Mouse (Mus musculus) hindbrain, embryonic 16.5 days (tissue): ENCODE measurements at regions not wholly inside any gene's neighbourhood (a gene's known extent, or its start where the extent isn't known, plus 50 kb on each side); places are given as distances from the start of the nearest gene placed in this dataset.

ENCODE experiments used
- ATAC-seq: fragments of 200-750 bp; cut with Nextera tagmentation; 2 replicates; pipeline ENCODE4 v1.8.0; 2017; ENCODE audit warnings: moderate TSS enrichment, moderate library complexity
- H3K27ac ChIP-seq: fragments of 300-500 bp; sonication (generic); 2 replicates; pipeline ENCODE4 v1.5.1; 2014; ENCODE audit warnings: low read depth, mild to moderate bottlenecking, control low read depth, low read length, moderate library complexity
- H3K27me3 ChIP-seq: fragments of 300-500 bp; sonication (generic); replicated peaks from 2 replicates; pipeline ENCODE4 v1.6.1; 2014; ENCODE audit warnings: low read length; ENCODE audit not compliant: control insufficient read depth, insufficient read depth
- H3K36me3 ChIP-seq: fragments of 300-500 bp; sonication (generic); 2 replicates; pipeline ENCODE4 v1.6.1; 2014; ENCODE audit warnings: mild to moderate bottlenecking, low read length, moderate library complexity, mixed read lengths; ENCODE audit not compliant: control insufficient read depth, insufficient read depth
- H3K4me1 ChIP-seq: fragments of 300-500 bp; sonication (generic); 2 replicates; pipeline ENCODE4 v1.6.1; 2014; ENCODE audit warnings: low read depth, low read length; ENCODE audit not compliant: control insufficient read depth, insufficient read depth
- H3K4me2 ChIP-seq: fragments of 300-500 bp; sonication (generic); 2 replicates; pipeline ENCODE4 v1.6.1; 2014; ENCODE audit warnings: mild to moderate bottlenecking, low read length, control low read depth, moderate library complexity
- H3K4me3 ChIP-seq: fragments of 300-500 bp; sonication (generic); 2 replicates; pipeline ENCODE4 v1.5.1; 2014; ENCODE audit warnings: mild to moderate bottlenecking, low read length, control low read depth, moderate library complexity
- H3K9ac ChIP-seq: fragments of 300-500 bp; sonication (generic); 2 replicates; pipeline ENCODE4 v1.6.1; 2014; ENCODE audit warnings: low read depth, mild to moderate bottlenecking, control low read depth, low read length, moderate library complexity
- H3K9me3 ChIP-seq: fragments of 300-500 bp; sonication (generic); 2 replicates; pipeline ENCODE4 v1.6.1; 2014; ENCODE audit warnings: mild to moderate bottlenecking, low read length, moderate library complexity; ENCODE audit not compliant: control insufficient read depth
- WGBS: fragments of 180-500 bp; shearing (Covaris S2); extraction: QIAGEN DNeasy Blood & Tissue Kit; methylation state at CpG from one replicate; pipeline ENCODE4 v1.1.7; 2014; 5-methylcytosine and 5-hydroxymethylcytosine counted together

DNA sequence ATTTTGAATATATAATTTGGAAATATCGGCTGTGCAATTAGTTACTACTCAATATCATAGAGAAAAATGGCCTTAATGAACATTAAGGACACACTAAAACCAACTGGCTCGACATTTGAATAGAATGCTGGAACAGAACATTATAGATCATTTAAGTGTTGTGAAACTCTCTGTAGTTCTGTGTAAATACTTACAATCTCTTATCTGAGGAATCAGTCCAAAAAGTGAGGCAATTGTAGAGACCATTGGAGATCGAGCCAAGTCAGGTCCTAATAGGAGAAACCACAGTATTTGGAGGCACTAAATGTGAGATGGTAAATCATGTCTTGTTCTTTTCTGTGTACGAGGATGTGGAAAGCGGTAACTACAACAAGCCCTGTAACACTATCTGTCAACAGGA, 308.6 kb upstream of the Pitx2 start:
- no peaks in the 10 kb centered on the region for H3K36me3 ChIP-seq
- WGBS, result 94% methylated on average over 5 of the region's 5 CpGs
- no peak overlapping the region for H3K4me3 ChIP-seq
- no peak overlapping the region for H3K9ac ChIP-seq
- H3K4me1 ChIP-seq, result no peaks in the 10 kb centered on the region
- ATAC-seq, result no peak
- no peak overlapping the region for H3K27ac ChIP-seq
- H3K4me2 ChIP-seq, result no peak overlapping the region
- 0 out of 2 replicates have a peak, but pooled peaks cover 2% of the 10 kb centered on the region for H3K9me3 ChIP-seq
- no peaks in the 10 kb centered on the region for H3K27me3 ChIP-seq

GRCm38 (mm10) chr3:128896628-128897027, 303.1 kb upstream of the Pitx2 start:
- no peaks in the 10 kb centered on the region for H3K36me3 ChIP-seq
- no peak overlapping the region for H3K4me3 ChIP-seq
- H3K4me1 ChIP-seq, result no peaks in the 10 kb centered on the region
- H3K27me3 ChIP-seq, result no peaks in the 10 kb centered on the region
- H3K4me2 ChIP-seq, result no peak overlapping the region
- H3K9me3 ChIP-seq, result 0 out of 2 replicates have a peak, but pooled peaks cover 2% of the 10 kb centered on the region
- H3K9ac ChIP-seq, result no peak overlapping the region
- H3K27ac ChIP-seq, result no peak overlapping the region
- ATAC-seq, result no peak
- WGBS, result 93% methylated on average over 3 of the region's 3 CpGs

GRCm38 (mm10) chr3:128911122-128911521, 288.6 kb upstream of the Pitx2 start:
- H3K4me3 ChIP-seq, result no peak overlapping the region
- no peak overlapping the region for H3K27ac ChIP-seq
- H3K27me3 ChIP-seq, result no peaks in the 10 kb centered on the region
- no peak overlapping the region for H3K4me2 ChIP-seq
- H3K9ac ChIP-seq, result no peak overlapping the region
- H3K9me3 ChIP-seq, result no peaks in the 10 kb centered on the region
- WGBS, result 62% methylated on average over 4 of the region's 4 CpGs
- no peaks in the 10 kb centered on the region for H3K4me1 ChIP-seq
- H3K36me3 ChIP-seq, result no peaks in the 10 kb centered on the region
- no peak for ATAC-seq

DNA sequence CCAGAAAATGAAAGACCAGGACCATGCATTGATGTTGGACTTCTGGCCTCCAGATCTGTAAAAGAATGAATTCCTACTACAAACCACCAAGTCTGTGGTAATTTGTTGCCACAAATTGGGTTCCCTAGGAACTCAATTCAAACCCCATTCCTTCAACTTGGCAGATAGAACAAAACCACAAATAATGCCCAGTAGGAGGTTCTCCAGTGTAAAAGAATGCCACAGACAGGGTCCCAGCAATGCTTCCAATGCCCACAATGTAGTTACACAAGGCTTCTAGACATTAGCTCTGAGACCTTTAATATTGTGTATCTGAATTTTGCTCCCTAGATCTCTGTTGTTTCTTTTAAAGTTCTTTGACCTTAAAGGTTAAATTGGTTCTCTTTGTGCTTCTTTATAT, 278.2 kb upstream of the Pitx2 start:
- H3K9ac ChIP-seq, result no peak overlapping the region
- ATAC-seq, result no peak
- H3K27ac ChIP-seq, result no peak overlapping the region
- H3K4me3 ChIP-seq, result no peak overlapping the region
- H3K4me2 ChIP-seq, result no peak overlapping the region
- H3K27me3 ChIP-seq, result no peaks in the 10 kb centered on the region
- no peaks in the 10 kb centered on the region for H3K36me3 ChIP-seq
- H3K4me1 ChIP-seq, result no peaks in the 10 kb centered on the region
- H3K9me3 ChIP-seq, result no peaks in the 10 kb centered on the region

DNA sequence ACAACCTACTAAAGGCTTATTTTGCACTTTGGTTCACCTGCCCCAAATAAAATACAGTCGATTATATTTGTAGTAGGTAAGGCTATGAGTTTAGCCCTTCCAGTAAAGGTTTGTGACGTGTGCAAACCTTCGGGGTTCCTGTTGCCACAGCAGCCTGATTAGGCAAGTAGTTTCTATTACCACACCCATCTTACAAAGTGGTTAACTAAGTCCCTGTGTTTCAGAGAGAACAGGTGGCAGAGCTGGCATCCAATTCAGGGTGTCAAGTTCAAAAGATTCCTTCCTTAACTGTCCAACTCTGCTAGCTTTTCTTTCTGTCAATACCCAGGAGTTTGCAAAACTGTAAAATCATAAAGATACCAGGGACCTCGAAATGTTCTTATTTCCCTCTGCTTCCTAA, 277.5 kb upstream of the Pitx2 start:
- ATAC-seq, result no peak
- no peaks in the 10 kb centered on the region for H3K27me3 ChIP-seq
- no peak overlapping the region for H3K4me2 ChIP-seq
- WGBS, result 81% methylated on average over 4 of the region's 4 CpGs
- no peak overlapping the region for H3K4me3 ChIP-seq
- no peaks in the 10 kb centered on the region for H3K4me1 ChIP-seq
- H3K9me3 ChIP-seq, result no peaks in the 10 kb centered on the region
- no peaks in the 10 kb centered on the region for H3K36me3 ChIP-seq
- H3K27ac ChIP-seq, result no peak overlapping the region
- no peak overlapping the region for H3K9ac ChIP-seq

DNA sequence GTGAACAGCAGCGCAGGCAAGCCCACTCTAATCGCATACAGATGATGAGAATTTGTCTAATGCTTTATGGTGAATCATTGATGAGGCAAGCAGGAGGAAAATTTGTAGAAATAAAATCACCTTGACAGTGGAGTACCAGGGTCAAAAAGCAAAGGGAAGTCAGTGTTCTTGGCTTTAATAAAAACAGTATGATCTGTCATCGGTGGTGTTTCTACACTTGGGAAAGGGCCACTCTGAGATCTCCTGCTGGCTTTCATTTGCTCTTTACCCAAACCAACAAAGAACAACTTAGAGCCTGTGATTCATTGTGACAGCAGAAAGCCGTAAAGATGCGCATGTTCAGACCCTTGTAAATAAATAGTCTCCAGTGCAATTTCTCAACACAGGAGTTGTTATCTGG, 261.1 kb upstream of the Pitx2 start:
- WGBS, result 67% methylated on average over 5 of the region's 5 CpGs
- ATAC-seq, result no peak
- no peak overlapping the region for H3K4me2 ChIP-seq

DNA sequence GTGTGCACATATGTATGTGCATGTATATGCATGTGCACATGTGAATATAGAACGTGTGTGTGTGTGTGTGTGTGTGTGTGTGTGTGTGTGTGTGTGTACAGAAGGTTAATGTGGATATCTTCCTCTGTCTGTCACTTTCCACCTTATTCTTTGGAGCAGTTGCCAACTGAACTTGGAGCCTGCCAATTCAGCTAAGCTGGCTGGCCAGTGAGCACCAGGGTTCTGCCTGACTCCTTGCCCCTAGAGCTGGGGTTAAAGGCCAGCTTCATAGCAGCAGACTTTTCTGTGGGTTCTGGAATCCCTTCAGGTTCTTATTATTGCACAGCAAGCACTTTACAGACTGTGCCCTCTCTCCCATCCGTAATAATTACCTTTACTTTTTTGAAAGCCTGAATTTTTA, 258.5 kb upstream of the Pitx2 start:
- H3K4me3 ChIP-seq, result no peak overlapping the region
- no peaks in the 10 kb centered on the region for H3K4me1 ChIP-seq
- no peaks in the 10 kb centered on the region for H3K9me3 ChIP-seq
- H3K27ac ChIP-seq, result no peak overlapping the region
- no peaks in the 10 kb centered on the region for H3K36me3 ChIP-seq
- WGBS, result 78% methylated on average over 2 of the region's 2 CpGs
- H3K9ac ChIP-seq, result no peak overlapping the region
- no peak for ATAC-seq
- no peaks in the 10 kb centered on the region for H3K27me3 ChIP-seq
- no peak overlapping the region for H3K4me2 ChIP-seq

More for the DNA sequence above, 261.1 kb upstream of the Pitx2 start:
- Histone ChIP-seq H3K36me3 (no peaks in the 10 kb centered on the region), H3K4me3 (no peak overlapping the region), H3K27me3 (no peaks in the 10 kb centered on the region), H3K27ac (no peak overlapping the region), H3K9me3 (no peaks in the 10 kb centered on the region), H3K4me1 (no peaks in the 10 kb centered on the region), H3K9ac (no peak overlapping the region)

DNA sequence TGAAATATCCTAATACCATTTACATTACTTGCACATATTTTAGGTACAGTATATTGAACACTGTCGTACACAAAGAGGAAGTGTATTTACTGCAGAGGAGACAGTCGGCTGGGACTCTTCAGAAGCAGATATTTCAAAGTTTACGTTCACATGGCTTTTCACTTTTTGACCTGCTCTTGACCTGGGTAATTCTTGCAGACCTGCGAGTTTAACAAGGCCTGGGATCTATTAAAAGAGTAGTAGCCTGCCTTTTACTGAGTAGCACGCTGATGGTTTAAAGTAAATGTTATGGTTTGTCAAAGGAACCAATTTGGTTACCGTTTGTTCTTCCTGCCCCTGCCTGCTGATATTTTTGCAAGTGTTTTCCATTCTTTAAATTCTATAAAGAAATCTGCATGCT, 255.0 kb upstream of the Pitx2 start:
- no peaks in the 10 kb centered on the region for H3K9me3 ChIP-seq

DNA sequence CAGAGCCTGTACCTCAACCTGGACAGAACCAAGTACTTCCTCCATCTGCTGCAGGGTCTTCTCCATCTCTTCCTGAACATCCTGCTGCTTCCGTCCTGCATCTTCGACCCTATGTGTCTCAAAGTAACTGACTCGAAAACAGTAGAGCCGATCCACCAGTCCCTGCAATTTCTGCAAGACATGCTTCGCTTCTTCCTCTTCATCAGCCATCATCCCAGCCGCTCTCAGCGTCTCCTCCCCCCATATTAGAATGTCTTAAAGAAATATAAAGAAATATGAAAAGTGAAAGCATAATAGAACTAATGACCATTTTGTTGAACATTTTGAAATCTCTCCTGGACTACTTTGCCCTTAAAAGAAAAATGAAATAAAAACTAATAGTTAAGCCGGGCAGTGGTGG, 244.8 kb upstream of the Pitx2 start:
- ATAC-seq, result no peak
- Histone ChIP-seq H3K9me3 (no peaks in the 10 kb centered on the region), H3K4me3 (no peak overlapping the region), H3K27ac (no peak overlapping the region), H3K27me3 (no peaks in the 10 kb centered on the region), H3K36me3 (no peaks in the 10 kb centered on the region), H3K4me1 (no peaks in the 10 kb centered on the region), H3K4me2 (no peak overlapping the region), H3K9ac (no peak overlapping the region)
- 97% methylated on average over 8 of the region's 8 CpGs for WGBS

More for the DNA sequence above, 255.0 kb upstream of the Pitx2 start:
- Histone ChIP-seq H3K27ac (no peak overlapping the region), H3K4me2 (no peak overlapping the region), H3K4me3 (no peak overlapping the region), H3K4me1 (no peaks in the 10 kb centered on the region), H3K27me3 (no peaks in the 10 kb centered on the region), H3K36me3 (no peaks in the 10 kb centered on the region), H3K9ac (no peak overlapping the region)
- WGBS, result 72% methylated on average over 6 of the region's 6 CpGs
- ATAC-seq, result no peak

GRCm38 (mm10) chr3:128976752-128977151, 222.9 kb upstream of the Pitx2 start:
- Histone ChIP-seq H3K36me3 (no peaks in the 10 kb centered on the region), H3K27ac (no peak overlapping the region), H3K9me3 (no peaks in the 10 kb centered on the region), H3K4me3 (no peak overlapping the region), H3K27me3 (no peaks in the 10 kb centered on the region), H3K4me1 (no peaks in the 10 kb centered on the region), H3K4me2 (no peak overlapping the region), H3K9ac (no peak overlapping the region)
- 84% methylated on average over 5 of the region's 5 CpGs for WGBS
- ATAC-seq, result no peak
